Mouse (Mus musculus): ENCODE results near the gene Nupl2. TPM values are rescaled to one million over a fixed set of nuclear protein-coding genes. Genes with fewer than 3 reads are reported as not detected.

The Nupl2 gene
- polyA plus RNA-seq, 1 experiment from 2014 or later: 14.4 TPM

GRCm38 (mm10) chr5:24201006-24201405, 36.2 kb downstream of the Nupl2 start:
- no peaks in the 10 kb centered on the region for H3K36me3 ChIP-seq (ENCODE audit: control insufficient read depth, insufficient read depth)
- H3K4me1 ChIP-seq (replicated peaks; ENCODE audit: control insufficient read depth, insufficient read depth, low read length): no peaks in the 10 kb centered on the region
- H3K4me3 ChIP-seq (replicated peaks; ENCODE audit: low read length): no peak overlapping the region
- ATAC-seq: no peak
- no peak overlapping the region for H3K4me2 ChIP-seq (ENCODE audit: low read length)
- WGBS: 83% methylated on average over 4 of the region's 4 CpGs
- H3K27ac ChIP-seq (ENCODE audit: low read length): no peak overlapping the region
- H3K9me3 ChIP-seq (ENCODE audit: control insufficient read depth, low read length): no peaks in the 10 kb centered on the region
- H3K9ac ChIP-seq (replicated peaks; ENCODE audit: low read depth, low read length): no peak overlapping the region
- H3K27me3 ChIP-seq (replicated peaks; ENCODE audit: control insufficient read depth, insufficient read depth, low read length): no peaks in the 10 kb centered on the region

DNA sequence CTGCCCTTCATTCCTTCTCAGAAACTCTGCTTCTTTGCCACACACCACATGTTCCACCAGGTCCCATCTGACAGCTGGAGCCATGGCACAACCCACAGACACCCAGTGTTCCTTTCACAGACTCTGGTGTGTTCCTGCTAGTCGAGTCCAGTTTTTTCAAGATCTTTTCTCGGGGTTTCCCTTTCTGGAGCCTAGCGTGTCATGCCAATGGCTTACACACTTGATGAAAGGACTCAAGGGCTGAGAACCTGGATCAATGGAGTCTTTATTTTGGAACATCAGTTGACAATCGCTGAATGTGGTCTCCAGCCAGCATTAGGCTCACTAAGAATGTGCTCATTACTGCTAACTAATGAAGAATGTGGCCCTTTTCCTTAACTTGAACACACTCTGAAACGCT, 37.7 kb downstream of the Nupl2 start:
- peak; percentile 62 for ATAC-seq

DNA sequence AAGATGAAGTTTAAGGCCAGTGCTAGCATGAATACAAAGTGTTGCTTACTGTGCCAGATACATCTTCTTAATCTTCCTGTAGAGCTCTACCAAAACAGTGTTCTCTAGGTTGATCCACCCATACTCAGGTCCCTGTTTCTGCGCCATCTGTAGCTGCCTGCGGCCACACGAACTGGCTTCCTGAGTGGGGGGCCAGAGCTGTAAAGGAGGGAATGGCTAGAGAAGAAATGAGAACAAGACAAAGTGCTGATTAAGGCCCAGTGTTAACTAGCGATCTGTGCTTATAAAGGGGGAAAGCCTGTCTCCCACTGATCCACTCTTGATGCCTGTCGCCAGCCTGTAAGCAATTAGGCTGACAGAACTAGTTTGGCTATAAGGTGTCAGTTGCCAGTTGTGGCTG, 38.5 kb downstream of the Nupl2 start:
- Histone ChIP-seq H3K27me3 (replicated peaks; ENCODE audit: control insufficient read depth, insufficient read depth, low read length) (no peaks in the 10 kb centered on the region), H3K36me3 (ENCODE audit: control insufficient read depth, insufficient read depth) (no peaks in the 10 kb centered on the region), H3K9me3 (ENCODE audit: control insufficient read depth, low read length) (no peaks in the 10 kb centered on the region), H3K4me1 (replicated peaks; ENCODE audit: control insufficient read depth, insufficient read depth, low read length) (no peaks in the 10 kb centered on the region), H3K4me2 (ENCODE audit: low read length) (no peak overlapping the region), H3K27ac (ENCODE audit: low read length) (no peak overlapping the region), H3K9ac (replicated peaks; ENCODE audit: low read depth, low read length) (no peak overlapping the region), H3K4me3 (replicated peaks; ENCODE audit: low read length) (no peak overlapping the region)
- WGBS: 52% methylated on average over 5 of the region's 5 CpGs
- no peak for ATAC-seq

More for the DNA sequence above, 37.7 kb downstream of the Nupl2 start:
- Histone ChIP-seq H3K27ac (ENCODE audit: low read length) (no peak overlapping the region), H3K27me3 (replicated peaks; ENCODE audit: control insufficient read depth, insufficient read depth, low read length) (no peaks in the 10 kb centered on the region), H3K4me1 (replicated peaks; ENCODE audit: control insufficient read depth, insufficient read depth, low read length) (no peaks in the 10 kb centered on the region), H3K4me3 (replicated peaks; ENCODE audit: low read length) (no peak overlapping the region), H3K36me3 (ENCODE audit: control insufficient read depth, insufficient read depth) (no peaks in the 10 kb centered on the region), H3K9ac (replicated peaks; ENCODE audit: low read depth, low read length) (no peak overlapping the region), H3K4me2 (ENCODE audit: low read length) (no peak overlapping the region), H3K9me3 (ENCODE audit: control insufficient read depth, low read length) (no peaks in the 10 kb centered on the region)
- 20% methylated on average over 5 of the region's 5 CpGs for WGBS

DNA sequence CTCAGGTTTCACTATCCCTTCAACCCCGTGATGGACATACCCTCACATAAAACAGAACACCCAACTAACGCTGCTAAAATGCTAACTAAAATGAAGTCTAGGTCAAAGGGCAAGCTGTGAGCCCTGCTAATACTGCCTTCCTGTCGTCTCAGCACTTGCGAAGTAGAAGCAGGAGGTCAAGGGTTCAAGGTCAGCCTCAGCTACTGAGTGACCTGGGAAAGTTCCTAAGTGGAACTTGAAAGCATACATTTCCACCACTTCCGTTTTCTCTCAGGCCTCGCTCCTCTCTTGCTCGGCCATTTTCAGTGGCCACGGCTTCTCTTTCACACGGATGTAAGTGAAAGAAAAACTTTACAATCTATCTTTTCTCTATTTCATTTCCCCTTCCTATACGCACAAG, 43.2 kb downstream of the Nupl2 start:
- H3K4me2 ChIP-seq (ENCODE audit: low read length): no peak overlapping the region
- no peak overlapping the region for H3K27ac ChIP-seq (ENCODE audit: low read length)
- no peaks in the 10 kb centered on the region for H3K27me3 ChIP-seq (replicated peaks; ENCODE audit: control insufficient read depth, insufficient read depth, low read length)
- ATAC-seq: no peak
- H3K4me3 ChIP-seq (replicated peaks; ENCODE audit: low read length): no peak overlapping the region
- H3K9me3 ChIP-seq (ENCODE audit: control insufficient read depth, low read length): no peaks in the 10 kb centered on the region
- no peak overlapping the region for H3K9ac ChIP-seq (replicated peaks; ENCODE audit: low read depth, low read length)
- H3K36me3 ChIP-seq (ENCODE audit: control insufficient read depth, insufficient read depth): no peaks in the 10 kb centered on the region
- 75% methylated on average over 10 of the region's 10 CpGs for WGBS
- H3K4me1 ChIP-seq (replicated peaks; ENCODE audit: control insufficient read depth, insufficient read depth, low read length): no peaks in the 10 kb centered on the region

- Histone ChIP-seq H3K27ac (ENCODE audit: low read length) (no peak overlapping the region), H3K4me3 (replicated peaks; ENCODE audit: low read length) (no peak overlapping the region), H3K9ac (replicated peaks; ENCODE audit: low read depth, low read length) (no peak overlapping the region), H3K27me3 (replicated peaks; ENCODE audit: control insufficient read depth, insufficient read depth, low read length) (no peaks in the 10 kb centered on the region), H3K4me2 (ENCODE audit: low read length) (no peak overlapping the region), H3K4me1 (replicated peaks; ENCODE audit: control insufficient read depth, insufficient read depth, low read length) (no peaks in the 10 kb centered on the region), H3K9me3 (ENCODE audit: control insufficient read depth, low read length) (no peaks in the 10 kb centered on the region), H3K36me3 (ENCODE audit: control insufficient read depth, insufficient read depth) (no peaks in the 10 kb centered on the region)
- no peak for ATAC-seq
- WGBS: 91% methylated on average over 5 of the region's 5 CpGs
Measured at GRCm38 (mm10) chr5:24208505-24208904, 43.7 kb downstream of the Nupl2 start.

- no peak for ATAC-seq
- H3K4me1 ChIP-seq (replicated peaks; ENCODE audit: control insufficient read depth, insufficient read depth, low read length): no peaks in the 10 kb centered on the region
- no peak overlapping the region for H3K27ac ChIP-seq (ENCODE audit: low read length)
- H3K4me2 ChIP-seq (ENCODE audit: low read length): no peak overlapping the region
- WGBS: 72% methylated on average over 3 of the region's 3 CpGs
- H3K27me3 ChIP-seq (replicated peaks; ENCODE audit: control insufficient read depth, insufficient read depth, low read length): no peaks in the 10 kb centered on the region
- H3K36me3 ChIP-seq (ENCODE audit: control insufficient read depth, insufficient read depth): no peaks in the 10 kb centered on the region
- no peaks in the 10 kb centered on the region for H3K9me3 ChIP-seq (ENCODE audit: control insufficient read depth, low read length)
- H3K4me3 ChIP-seq (replicated peaks; ENCODE audit: low read length): no peak overlapping the region
- no peak overlapping the region for H3K9ac ChIP-seq (replicated peaks; ENCODE audit: low read depth, low read length)
Measured at GRCm38 (mm10) chr5:24213861-24214546, 49.2 kb downstream of the Nupl2 start.

GRCm38 (mm10) chr5:24214547-24214878, 49.8 kb downstream of the Nupl2 start:
- Histone ChIP-seq H3K4me2 (ENCODE audit: low read length) (no peak overlapping the region), H3K4me3 (replicated peaks; ENCODE audit: low read length) (no peak overlapping the region), H3K27ac (ENCODE audit: low read length) (no peak overlapping the region), H3K36me3 (ENCODE audit: control insufficient read depth, insufficient read depth) (no peaks in the 10 kb centered on the region), H3K9ac (replicated peaks; ENCODE audit: low read depth, low read length) (no peak overlapping the region), H3K27me3 (replicated peaks; ENCODE audit: control insufficient read depth, insufficient read depth, low read length) (no peaks in the 10 kb centered on the region), H3K4me1 (replicated peaks; ENCODE audit: control insufficient read depth, insufficient read depth, low read length) (no peaks in the 10 kb centered on the region), H3K9me3 (ENCODE audit: control insufficient read depth, low read length) (no peaks in the 10 kb centered on the region)
- 20% methylated on average over 1 of the region's 1 CpGs for WGBS
- no peak for ATAC-seq

DNA sequence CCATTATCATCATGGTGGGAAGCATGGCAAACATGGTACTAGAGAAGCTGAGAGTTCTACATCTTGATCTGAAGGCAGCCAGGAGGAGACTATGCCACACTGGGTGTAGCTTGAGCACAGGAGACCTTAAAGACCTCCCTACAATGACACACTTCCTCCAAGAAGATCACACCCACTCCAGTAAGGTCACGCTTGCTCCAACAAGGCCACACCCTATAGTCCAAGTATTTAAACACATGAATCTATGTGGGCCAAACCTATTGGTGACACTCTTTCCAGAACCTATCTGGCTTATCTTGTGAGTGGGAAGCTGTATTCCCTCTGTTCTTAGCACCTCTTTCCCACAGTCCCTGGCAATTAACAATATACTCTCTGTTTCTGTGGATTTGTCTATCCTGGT, 50.1 kb downstream of the Nupl2 start:
- ATAC-seq: no peak
- Histone ChIP-seq H3K4me2 (ENCODE audit: low read length) (no peak overlapping the region), H3K27me3 (replicated peaks; ENCODE audit: control insufficient read depth, insufficient read depth, low read length) (no peaks in the 10 kb centered on the region), H3K4me3 (replicated peaks; ENCODE audit: low read length) (no peak overlapping the region), H3K36me3 (ENCODE audit: control insufficient read depth, insufficient read depth) (no peaks in the 10 kb centered on the region), H3K27ac (ENCODE audit: low read length) (no peak overlapping the region), H3K4me1 (replicated peaks; ENCODE audit: control insufficient read depth, insufficient read depth, low read length) (no peaks in the 10 kb centered on the region), H3K9me3 (ENCODE audit: control insufficient read depth, low read length) (no peaks in the 10 kb centered on the region), H3K9ac (replicated peaks; ENCODE audit: low read depth, low read length) (no peak overlapping the region)
- 100% methylated on average over 1 of the region's 1 CpGs for WGBS
